Mouse (Mus musculus) CD4-positive, CD25-positive, alpha-beta regulatory T cell, adult 4 months (primary cell): Measurements from ENCODE around the gene D630003M21Rik. TPM values are rescaled to one million over a fixed set of nuclear protein-coding genes. Genes with fewer than 3 reads are reported as not detected.

Experiments
- ATAC-seq: one replicate; pipeline ENCODE4 v1.8.0; 2017
- polyA plus RNA-seq, 2 experiments: library from polyadenylated mRNA; unstranded; fragments of 100-300 nt; shearing (Covaris generic); gene quantifications; one replicate each; pipeline ENCODE4 v1.2.1; 2017

D630003M21Rik gene
- polyA plus RNA-seq, 2 experiments from 2014 or later, result not detected

GRCm38 (mm10) chr2:158233106-158233505 is 4.1 kb upstream of the D630003M21Rik start:
- ATAC-seq, result no peak

DNA sequence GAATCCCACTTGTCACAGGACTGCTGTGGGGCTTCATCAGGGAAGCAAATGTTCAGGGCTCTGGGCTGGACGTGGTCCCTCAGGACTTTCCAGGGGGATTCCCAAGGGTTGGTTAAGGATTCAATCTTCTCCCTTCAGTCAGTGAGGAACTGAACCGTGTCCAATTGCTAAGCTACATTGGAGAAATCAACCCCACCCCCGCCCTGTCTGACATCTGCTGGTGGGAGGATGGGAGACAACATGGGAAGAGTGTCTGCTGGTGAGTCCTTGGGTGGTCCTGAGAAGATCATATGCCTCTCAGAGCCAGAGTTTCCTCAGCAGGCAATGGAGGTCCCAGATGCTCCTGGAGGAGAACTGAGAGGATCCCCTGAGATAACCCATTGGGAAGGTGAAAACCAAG is 3.4 kb upstream of the D630003M21Rik start:
- ATAC-seq, result no peak

GRCm38 (mm10) chr2:158231071-158231470 is 2.0 kb upstream of the D630003M21Rik start:
- no peak for ATAC-seq

DNA sequence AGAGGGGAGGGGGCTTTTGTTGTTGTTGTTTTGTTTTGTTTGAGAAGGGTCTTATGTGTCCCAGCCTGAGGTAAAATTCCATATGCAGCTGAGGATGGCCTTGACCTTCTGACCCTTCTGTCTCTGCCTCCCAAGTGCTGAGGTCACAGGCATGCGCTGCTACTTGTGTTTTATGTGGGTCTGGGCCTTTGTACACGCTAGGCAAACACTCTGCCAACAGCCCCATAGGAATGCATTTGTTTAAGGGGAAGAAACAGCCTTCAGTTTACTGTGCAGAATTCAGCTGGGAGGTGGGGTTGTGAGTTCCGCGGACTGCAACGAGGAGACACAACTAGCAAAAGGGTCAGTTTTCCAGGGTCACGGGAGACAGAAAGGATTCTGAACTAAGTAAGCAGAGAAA is 1.6 kb upstream of the D630003M21Rik start:
- ATAC-seq, result no peak

- no peak for ATAC-seq
These were observed 476 bp upstream of the D630003M21Rik start for GRCm38 (mm10) chr2:158229503-158229892.

GRCm38 (mm10) chr2:158225301-158225700 is 3.7 kb downstream of the D630003M21Rik start:
- no peak for ATAC-seq

- ATAC-seq, result no peak
These were observed 5.5 kb downstream of the D630003M21Rik start for GRCm38 (mm10) chr2:158223497-158223896.

- no peak for ATAC-seq
These were observed 6.4 kb downstream of the D630003M21Rik start for GRCm38 (mm10) chr2:158222664-158223063.

GRCm38 (mm10) chr2:158221446-158222084 is 7.5 kb downstream of the D630003M21Rik start:
- ATAC-seq, result no peak

- no peak for ATAC-seq
These were observed 9.5 kb downstream of the D630003M21Rik start for GRCm38 (mm10) chr2:158219562-158219961.

DNA sequence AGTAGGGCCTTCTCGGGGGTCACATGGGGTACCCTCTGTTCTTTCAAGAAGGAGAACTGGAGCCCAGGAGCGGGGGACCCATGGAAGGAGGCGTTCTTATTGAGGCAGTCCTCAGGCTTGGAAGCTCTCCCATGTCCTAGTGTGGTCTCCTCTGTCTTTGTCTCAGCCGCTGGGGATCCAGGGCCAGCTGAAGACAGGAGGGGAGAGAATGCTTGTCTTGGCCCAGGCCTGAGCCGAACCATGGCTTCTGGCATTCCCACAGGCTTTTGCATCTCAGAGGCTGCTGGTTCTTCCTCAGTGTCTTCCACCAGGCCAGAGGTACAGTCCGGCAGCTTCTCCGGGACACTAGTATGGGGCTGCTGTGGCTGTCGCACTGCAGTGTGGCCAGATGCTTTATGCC is 12.5 kb downstream of the D630003M21Rik start:
- ATAC-seq, result no peak

DNA sequence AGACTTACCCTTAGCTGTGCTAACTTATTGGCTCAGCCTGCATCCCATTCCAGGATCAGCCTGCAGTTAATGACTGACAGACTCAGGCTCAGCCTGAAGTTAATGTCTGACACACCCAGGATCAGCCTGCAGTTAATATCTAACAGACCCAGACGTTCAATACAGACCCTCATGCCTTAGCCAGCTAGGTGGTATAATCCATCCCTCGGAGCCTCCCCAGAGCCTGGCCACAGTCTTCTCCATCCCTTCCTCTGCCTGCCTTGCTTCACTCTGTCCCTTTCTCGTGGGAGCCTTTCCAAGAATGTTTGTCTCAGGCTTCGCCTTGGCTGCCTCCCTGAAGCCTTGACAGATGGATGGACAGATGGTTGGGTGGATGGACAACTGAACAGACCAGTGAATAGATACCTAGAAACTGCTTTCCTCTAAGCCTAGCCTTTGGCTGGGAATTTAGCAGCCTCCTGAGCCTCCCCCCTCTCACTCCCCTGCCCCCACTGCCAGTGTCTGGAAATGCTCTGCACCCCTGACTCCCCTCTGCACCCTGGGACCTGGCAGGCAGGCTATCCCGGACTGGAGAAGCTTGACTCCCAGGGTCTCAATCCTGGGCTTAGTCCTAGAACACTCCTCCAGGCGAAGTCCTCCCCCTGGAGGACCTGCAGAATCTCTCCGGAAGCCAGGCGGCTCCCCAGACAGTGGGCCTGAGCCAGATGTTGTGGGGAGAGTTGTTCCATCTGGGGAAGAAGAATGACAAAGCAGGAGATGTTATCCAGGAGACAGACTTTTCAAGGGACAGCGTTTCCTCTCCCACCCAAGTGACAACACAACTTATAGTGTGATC is 13.5 kb downstream of the D630003M21Rik start:
- ATAC-seq, result no peak

GRCm38 (mm10) chr2:158211764-158212471 is 17.1 kb downstream of the D630003M21Rik start:
- ATAC-seq, result no peak

GRCm38 (mm10) chr2:158210958-158211357 is 18.1 kb downstream of the D630003M21Rik start:
- no peak for ATAC-seq

DNA sequence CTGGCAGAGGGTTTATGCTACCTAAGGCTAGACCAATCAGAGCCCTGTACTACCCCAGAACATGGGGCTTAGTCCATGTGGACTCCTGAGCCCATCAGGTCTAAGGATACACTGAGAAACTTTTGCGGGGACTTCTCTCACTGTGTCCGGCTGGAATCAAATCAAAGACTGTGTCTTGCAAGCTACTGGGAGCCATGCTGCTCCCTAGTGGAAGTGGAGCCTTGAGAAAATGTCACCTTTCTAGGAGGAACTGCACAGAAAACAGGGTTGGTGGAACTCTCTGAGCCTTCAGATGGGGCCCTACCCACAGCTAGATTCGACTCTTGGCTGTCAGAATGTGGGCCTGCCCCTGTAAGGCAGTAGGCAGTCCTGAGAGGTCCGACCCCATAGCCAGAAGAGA is 18.5 kb downstream of the D630003M21Rik start:
- no peak for ATAC-seq

GRCm38 (mm10) chr2:158209776-158210175 is 19.2 kb downstream of the D630003M21Rik start:
- ATAC-seq, result no peak

- peak; percentile 79 for ATAC-seq
These were observed 21.2 kb downstream of the D630003M21Rik start for GRCm38 (mm10) chr2:158207848-158208247.

DNA sequence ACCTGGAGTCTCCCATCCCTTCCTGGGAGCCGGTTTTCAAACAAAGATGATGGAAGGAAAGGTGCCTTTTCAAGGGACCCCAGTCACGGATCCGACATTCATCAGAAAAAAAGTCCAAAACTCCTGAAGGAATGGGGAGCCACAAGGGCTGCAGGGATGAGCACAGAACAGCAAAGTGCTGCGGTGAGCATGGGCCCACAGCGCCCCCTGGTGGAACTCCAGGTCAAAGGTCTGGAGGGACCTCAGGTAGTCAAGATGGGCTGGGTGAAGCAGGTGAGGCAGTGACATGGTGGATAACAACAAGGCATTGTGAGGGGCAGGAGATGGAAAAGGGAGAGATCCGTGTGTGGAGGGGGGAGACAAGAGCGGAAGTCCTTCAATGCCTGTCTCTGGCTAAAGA is 24.9 kb downstream of the D630003M21Rik start:
- peak; percentile 68 for ATAC-seq

GRCm38 (mm10) chr2:158203686-158204085 is 25.3 kb downstream of the D630003M21Rik start:
- ATAC-seq, result no peak

GRCm38 (mm10) chr2:158199281-158199680 is 29.7 kb downstream of the D630003M21Rik start:
- no peak for ATAC-seq

DNA sequence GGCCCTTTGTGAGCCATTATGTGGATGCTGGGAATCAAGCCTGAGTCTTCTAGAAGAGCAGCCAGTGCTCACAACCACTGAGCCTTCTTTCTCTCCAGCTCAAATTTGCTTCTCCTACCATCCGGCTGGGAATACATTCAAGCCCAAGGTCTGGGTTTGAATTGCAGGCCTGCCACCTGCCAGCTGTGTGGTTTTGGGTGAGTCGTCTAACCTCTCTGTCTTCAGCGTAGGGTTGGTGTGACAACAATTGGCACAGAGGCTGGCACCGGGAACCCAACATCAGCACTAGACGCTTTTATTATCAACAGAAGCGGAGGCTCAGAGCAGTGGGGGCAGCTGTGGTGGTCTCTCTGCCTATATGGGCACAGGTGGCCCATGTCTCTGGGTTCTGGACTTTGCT is 30.2 kb downstream of the D630003M21Rik start:
- ATAC-seq, result no peak

GRCm38 (mm10) chr2:158197971-158198370 is 31.1 kb downstream of the D630003M21Rik start:
- no peak for ATAC-seq

DNA sequence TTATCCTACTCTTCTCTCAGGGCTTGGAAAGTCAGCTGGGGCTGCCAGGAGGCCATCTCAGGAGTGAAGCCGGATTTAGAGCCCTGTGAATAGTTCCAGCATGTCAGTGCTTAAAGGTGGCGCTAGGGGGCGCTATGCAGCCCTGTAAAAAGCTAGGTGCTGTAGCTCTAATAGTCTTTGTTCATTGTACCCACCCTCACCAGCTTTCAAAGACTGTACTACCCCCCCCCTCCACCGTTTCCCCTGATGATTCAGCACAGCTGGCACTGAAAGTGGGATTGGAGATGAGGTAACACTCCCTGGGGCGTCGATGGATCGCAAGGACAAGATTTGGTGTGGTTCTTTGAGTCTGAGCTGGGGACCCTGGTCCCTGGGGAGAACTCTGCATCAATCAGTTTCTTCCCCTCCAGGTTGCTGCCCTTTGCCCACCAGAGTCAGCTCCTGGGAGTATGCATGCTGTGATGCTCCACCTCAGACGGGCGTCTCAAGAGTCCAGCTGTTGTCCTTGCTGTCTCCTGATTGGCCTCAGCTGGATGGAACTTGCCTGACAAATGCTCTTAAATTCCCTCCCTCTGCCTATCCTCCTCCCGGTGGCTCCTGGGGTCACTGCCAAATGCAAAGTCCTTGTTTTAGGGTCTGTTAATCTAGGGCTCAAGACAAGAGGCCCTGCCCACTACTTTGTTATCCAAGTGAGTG is 33.9 kb downstream of the D630003M21Rik start:
- no peak for ATAC-seq
